ENCODE assay signal across 23 mouse cellular contexts in the genomic region with DNA sequence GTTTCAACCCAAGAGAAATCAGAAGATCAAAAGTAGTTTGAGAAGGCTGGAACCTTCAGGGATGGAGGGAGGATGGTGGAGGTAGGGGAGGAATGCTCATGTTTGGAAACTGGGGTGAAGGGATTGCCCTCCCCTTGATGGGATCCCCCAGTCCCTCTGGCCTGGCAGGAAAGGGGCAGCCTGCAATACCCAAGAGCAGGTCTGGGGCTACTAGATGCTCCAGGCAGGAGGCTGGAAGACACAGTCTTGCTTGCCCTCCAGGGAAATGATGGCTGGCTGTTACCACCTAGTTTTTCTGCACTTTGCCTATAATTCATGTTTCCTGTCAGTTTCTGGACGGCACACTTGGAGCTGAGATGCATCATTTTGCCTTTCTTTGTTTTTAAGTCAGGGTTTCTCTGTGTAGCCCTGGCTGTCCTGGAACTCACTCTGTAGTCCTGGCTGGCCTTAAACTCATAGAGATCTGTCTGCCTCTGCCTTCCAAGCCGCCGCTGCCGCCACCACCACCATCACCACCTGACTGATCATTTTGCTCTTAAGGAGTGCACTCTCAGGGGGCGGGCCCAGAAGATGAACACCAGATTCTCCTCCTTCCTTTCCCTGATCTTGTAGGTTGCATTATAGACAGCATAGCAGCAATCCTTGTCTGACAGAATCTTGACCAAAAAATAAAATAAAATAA. TPM values are rescaled to one million over a fixed set of nuclear protein-coding genes. Genes with fewer than 3 reads are reported as not detected.
"Had no signal": no experiment of that assay in that cellular context is flagged by ENCODE, and none has a peak within 500 bp of the region (broad histone marks: within the 10 kb centered on the region; RNA-seq: fewer than 3 reads in every experiment).

No protein-coding gene starts in this region.

- H3K9ac ChIP-seq: hindbrain, embryonic 12.5 days; hindbrain, embryonic 14.5 days; limb, embryonic 13.5 days; limb, embryonic 15.5 days; liver, embryonic 12.5 days; liver, embryonic 14.5 days had no signal

- H3K27ac ChIP-seq: gastrocnemius, adult 2 months; hindbrain, embryonic 10.5 days; hindbrain, embryonic 12.5 days; hindbrain, embryonic 14.5 days; layer of hippocampus, adult 2 months; left cerebral cortex, adult 2 months; limb, embryonic 13.5 days; limb, embryonic 15.5 days; liver, embryonic 12.5 days; liver, embryonic 14.5 days had no signal

- H3K36me3 ChIP-seq: hindbrain, embryonic 10.5 days; hindbrain, embryonic 12.5 days; limb, embryonic 13.5 days; limb, embryonic 15.5 days; liver, embryonic 12.5 days had no signal

- H3K4me1 ChIP-seq: hindbrain, embryonic 12.5 days; limb, embryonic 15.5 days; liver, embryonic 12.5 days had no signal

- ATAC-seq: hindbrain, embryonic 16.5 days; inflammation-experienced regulatory T-cells, adult 6 months; intestine, postnatal 0 days; liver, embryonic 12.5 days had no signal

- H3K4me3 ChIP-seq: gastrocnemius, adult 2 months; hindbrain, embryonic 10.5 days; hindbrain, embryonic 12.5 days; layer of hippocampus, adult 2 months; left cerebral cortex, adult 2 months; limb, embryonic 13.5 days; limb, embryonic 15.5 days; liver, embryonic 12.5 days had no signal

- H3K27me3 ChIP-seq: hindbrain, embryonic 12.5 days; limb, embryonic 13.5 days; limb, embryonic 15.5 days had no signal

- H3K4me2 ChIP-seq: heart, embryonic 11.5 days; hindbrain, embryonic 12.5 days; hindbrain, embryonic 14.5 days; limb, embryonic 13.5 days; limb, embryonic 15.5 days; liver, embryonic 12.5 days had no signal

- H3K9me3 ChIP-seq: hindbrain, embryonic 10.5 days; hindbrain, embryonic 12.5 days; limb, embryonic 13.5 days; limb, embryonic 15.5 days; liver, embryonic 12.5 days had no signal

- DNase-seq: gastrocnemius, adult 2 months; gastrocnemius, postnatal 10 days; gastrocnemius, postnatal 25 days; heart, postnatal 10 days; heart, postnatal 4 days; kidney, adult 18-20 months; kidney, adult 8-10 months; kidney, postnatal 10 days; kidney, postnatal 25 days; kidney, postnatal 4 days had no signal

RNA-seq across cellular contexts. Expression of a gene that starts 53.1 kb away (rescaled TPM):
- polyA plus RNA-seq: hindbrain, embryonic 14.5 days had no signal
